Mouse (Mus musculus) bone marrow, adult 2 months (tissue): ENCODE measurements around the gene Rnf149.

Source experiments
- CTCF ChIP-seq: fragments of 200-500 bp; IDR thresholded peaks from 2 replicates; pipeline ENCODE4 v1.5.1; 2011; ENCODE audit warnings: low read length, control low read depth; ENCODE audit not compliant: control insufficient read depth, insufficient read depth
- POLR2A ChIP-seq: fragments of 200-500 bp; IDR thresholded peaks from 2 replicates; pipeline ENCODE4 v1.6.1; 2011; ENCODE audit warnings: low read depth, mild to moderate bottlenecking, control low read depth, low read length, borderline replicate concordance; ENCODE audit not compliant: control insufficient read depth

DNA sequence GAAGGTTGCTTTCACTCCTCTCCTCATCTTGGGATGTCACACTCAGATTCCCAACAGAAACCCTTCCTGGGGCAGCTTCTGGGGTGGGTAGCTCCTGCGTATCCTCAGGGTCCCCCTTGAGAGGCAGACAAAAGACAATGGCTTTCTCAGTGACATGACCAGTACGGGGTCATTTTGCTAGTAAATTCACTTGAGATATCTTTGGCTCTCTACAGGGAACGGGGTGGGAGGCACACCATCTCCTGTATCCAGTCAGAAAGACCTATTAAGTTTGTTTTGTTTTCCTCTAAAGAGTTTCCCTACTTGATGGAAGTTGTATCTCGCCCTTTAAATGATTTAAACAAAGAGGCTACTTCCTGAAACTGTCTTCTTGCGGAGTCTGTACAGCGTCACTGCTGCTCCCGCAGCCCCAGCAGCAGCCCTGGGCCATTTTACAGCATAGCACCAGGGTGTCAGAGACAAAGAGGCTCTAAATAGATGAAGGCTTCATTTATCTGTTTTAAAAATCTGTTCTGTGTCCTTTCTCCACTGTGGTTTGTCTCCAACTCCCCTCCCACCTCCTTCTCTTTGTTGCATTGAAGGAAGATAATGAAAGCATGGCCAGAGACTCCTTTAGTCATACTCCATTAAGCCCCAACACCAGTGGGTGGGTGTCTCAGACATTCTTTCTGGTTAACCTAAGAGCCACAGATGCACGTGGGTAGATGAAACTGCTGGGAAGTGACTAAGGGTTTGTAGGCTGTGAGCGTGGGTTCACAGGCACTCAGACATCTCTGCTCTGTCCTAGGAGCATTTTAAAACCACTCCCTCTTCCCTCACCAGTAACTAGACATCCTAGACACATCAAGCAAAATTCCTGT, 21.4 kb downstream of the Rnf149 start:
- TF ChIP-seq POLR2A (no peak), CTCF (no peak)
